Mouse (Mus musculus): ENCODE data around the gene Fmo5.

DNA sequence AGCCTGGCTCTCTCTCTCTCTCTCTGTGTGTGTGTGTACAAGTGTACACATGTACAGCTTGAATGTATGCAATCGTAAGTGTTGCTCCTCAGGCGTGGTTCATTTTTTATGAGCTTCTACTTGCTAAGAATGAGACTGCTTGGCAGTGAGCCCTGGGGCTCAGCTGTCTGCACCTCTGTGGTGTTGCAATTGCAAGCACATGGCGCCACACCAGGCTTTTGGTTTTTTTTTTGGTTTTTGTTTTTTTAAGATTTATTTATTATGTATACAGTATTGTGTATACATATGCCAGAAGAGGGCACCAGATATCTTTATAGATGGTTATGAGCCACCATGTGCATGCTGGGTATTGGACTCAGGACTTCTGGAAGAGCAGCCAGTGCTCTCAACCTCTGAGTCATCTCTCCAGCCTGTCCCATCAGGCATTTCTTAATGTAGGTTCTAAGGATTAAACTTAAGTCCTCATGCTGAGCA lies 5.7 kb downstream of the Fmo5 start:
- TF ChIP-seq CTCF (IDR thresholded peaks at IDR 0.05; ENCODE audit: low read depth, low read length) (no peak), POLR2A (IDR thresholded peaks at IDR 0.05; ENCODE audit: insufficient read depth, low read length) (no peak)
